Mouse (Mus musculus): Measurements from ENCODE around the gene 2610318N02Rik. TPM values are rescaled to one million over a fixed set of nuclear protein-coding genes. Genes with fewer than 3 reads are reported as not detected.

Gene 2610318N02Rik
- polyA plus RNA-seq, 2 experiments, result 15.2 to 21.5 TPM

DNA sequence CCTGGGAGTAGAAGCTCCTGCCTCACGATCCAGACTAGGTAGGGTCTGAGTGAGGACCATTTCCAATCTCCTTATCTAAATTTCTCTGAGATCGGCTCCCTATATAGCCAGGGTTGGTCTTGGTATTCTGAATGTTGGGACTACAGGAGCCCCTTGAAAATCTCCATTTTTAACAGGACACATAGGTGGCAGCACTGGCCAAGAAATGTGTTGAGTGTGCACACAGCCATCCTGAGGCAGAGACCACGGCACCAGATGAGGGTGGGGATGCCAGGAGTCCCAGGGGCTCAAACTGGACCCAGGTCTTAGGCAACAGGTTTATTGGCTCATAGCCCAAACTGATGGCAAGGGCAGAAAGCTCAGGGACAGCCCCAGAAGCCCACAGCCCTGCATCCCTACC, 36.6 kb downstream of the 2610318N02Rik start:
- DNase-seq (ENCODE audit: low read depth in 3 of 3, low spot score in 3 of 3) (no peak), ATAC-seq (ENCODE audit: insufficient read depth) (no peak)
- TF ChIP-seq EP300 (IDR thresholded peaks at IDR 0.05; ENCODE audit: low read depth) (no peak), CTCF (IDR thresholded peaks at IDR 0.05; ENCODE audit: low read depth) (no peak)
- no peaks in the 10 kb centered on the region for H3K9me3 ChIP-seq (ENCODE audit: control insufficient read depth, low read length)
- H3K27me3 ChIP-seq (ENCODE audit: control insufficient read depth, insufficient read depth, low read length), result no peaks in the 10 kb centered on the region
- H3K36me3 ChIP-seq (replicated peaks; ENCODE audit: control insufficient read depth, insufficient read depth, low read depth), result peaks cover 22% of the 10 kb centered on the region
- 73% methylated on average over 3 of the region's 3 CpGs for WGBS (ENCODE audit: insufficient replicate concordance)
- no peak overlapping the region for H3K27ac ChIP-seq
- H3K4me3 ChIP-seq (ENCODE audit: insufficient read depth in 1 of 2, low read depth in 2 of 2, low read length in 2 of 2), result no peak overlapping the region
- no peaks in the 10 kb centered on the region for H3K4me1 ChIP-seq (replicated peaks; ENCODE audit: control insufficient read depth in 2 of 2, insufficient read depth in 2 of 2, low read length in 1 of 2)
- H3K4me2 ChIP-seq (ENCODE audit: low read depth), result no peak overlapping the region
- H3K9ac ChIP-seq (replicated peaks), result no peak overlapping the region

DNA sequence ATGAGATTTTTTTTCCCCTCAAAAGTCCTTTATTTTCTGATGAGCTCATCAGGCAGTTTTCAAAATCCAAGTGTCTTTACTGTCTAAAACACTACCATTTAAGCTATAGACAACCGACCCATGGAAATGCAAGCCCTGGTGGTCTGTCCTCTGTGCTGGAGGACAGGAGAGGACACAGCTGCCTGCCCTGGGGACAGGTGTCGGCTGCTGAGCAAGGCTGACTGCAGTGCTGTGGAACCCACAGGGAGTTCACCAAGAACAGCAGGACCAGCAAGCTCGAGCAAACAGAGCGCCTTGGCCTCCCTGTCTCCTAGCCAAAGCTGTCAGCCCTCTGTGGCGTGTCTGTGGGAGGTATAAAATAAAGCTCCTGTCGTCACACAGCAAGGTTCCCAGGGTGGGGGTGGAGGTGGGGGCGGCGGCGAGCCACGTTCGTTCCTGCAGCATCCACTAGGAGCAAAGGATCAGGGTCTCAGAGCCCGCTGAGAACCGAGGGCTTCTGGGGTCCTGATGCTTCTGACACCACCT, 38.2 kb downstream of the 2610318N02Rik start:
- Histone ChIP-seq H3K36me3 (replicated peaks; ENCODE audit: control insufficient read depth, insufficient read depth, low read depth) (peaks cover 22% of the 10 kb centered on the region), H3K9me3 (ENCODE audit: control insufficient read depth, low read length) (no peaks in the 10 kb centered on the region), H3K9ac (replicated peaks) (no peak overlapping the region), H3K27me3 (ENCODE audit: control insufficient read depth, insufficient read depth, low read length) (no peaks in the 10 kb centered on the region), H3K27ac (no peak overlapping the region), H3K4me2 (ENCODE audit: low read depth) (no peak overlapping the region), H3K4me3 (ENCODE audit: insufficient read depth in 1 of 2, low read depth in 2 of 2, low read length in 2 of 2) (no peak overlapping the region), H3K4me1 (replicated peaks; ENCODE audit: control insufficient read depth in 2 of 2, insufficient read depth in 2 of 2, low read length in 1 of 2) (no peaks in the 10 kb centered on the region)
- 85% methylated on average over 13 of the region's 13 CpGs for WGBS (ENCODE audit: insufficient replicate concordance)
- TF ChIP-seq EP300 (IDR thresholded peaks at IDR 0.05; ENCODE audit: low read depth) (no peak), CTCF (IDR thresholded peaks at IDR 0.05; ENCODE audit: low read depth) (no peak)
- no peak for DNase-seq (ENCODE audit: low read depth in 3 of 3, low spot score in 3 of 3)
- ATAC-seq (ENCODE audit: insufficient read depth), result no peak

DNA sequence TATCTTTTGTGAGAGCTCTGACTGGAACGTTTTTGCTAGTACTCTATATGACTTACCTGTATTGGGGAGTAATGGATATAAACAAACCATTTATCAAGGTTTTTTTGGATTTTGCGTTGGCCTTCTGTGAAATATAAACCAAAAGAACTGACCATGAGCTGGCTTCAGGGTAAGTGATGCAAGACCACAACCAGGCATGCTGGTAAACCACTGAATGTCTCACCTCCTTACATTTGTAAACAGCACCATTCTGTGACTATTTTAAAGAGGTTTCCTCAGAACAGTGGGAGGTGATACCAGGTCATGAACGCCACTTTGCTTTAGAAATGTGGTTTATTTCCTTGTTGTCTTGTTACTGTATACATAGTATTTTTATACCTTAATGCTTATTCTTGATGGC, 38.7 kb downstream of the 2610318N02Rik start:
- TF ChIP-seq CTCF (IDR thresholded peaks at IDR 0.05; ENCODE audit: low read depth) (no peak), EP300 (IDR thresholded peaks at IDR 0.05; ENCODE audit: low read depth) (no peak)
- H3K9me3 ChIP-seq (ENCODE audit: control insufficient read depth, low read length), result no peaks in the 10 kb centered on the region
- peaks cover 22% of the 10 kb centered on the region for H3K36me3 ChIP-seq (replicated peaks; ENCODE audit: control insufficient read depth, insufficient read depth, low read depth)
- H3K27ac ChIP-seq, result no peak overlapping the region
- no peaks in the 10 kb centered on the region for H3K27me3 ChIP-seq (ENCODE audit: control insufficient read depth, insufficient read depth, low read length)
- H3K9ac ChIP-seq (replicated peaks), result no peak overlapping the region
- no peak overlapping the region for H3K4me2 ChIP-seq (ENCODE audit: low read depth)
- no peak for ATAC-seq (ENCODE audit: insufficient read depth)
- DNase-seq (ENCODE audit: low read depth in 3 of 3, low spot score in 3 of 3), result no peak
- H3K4me1 ChIP-seq (replicated peaks; ENCODE audit: control insufficient read depth in 2 of 2, insufficient read depth in 2 of 2, low read length in 1 of 2), result no peaks in the 10 kb centered on the region
- WGBS (ENCODE audit: insufficient replicate concordance), result 79% methylated on average over 3 of the region's 3 CpGs
- H3K4me3 ChIP-seq (ENCODE audit: insufficient read depth in 1 of 2, low read depth in 2 of 2, low read length in 2 of 2), result no peak overlapping the region

DNA sequence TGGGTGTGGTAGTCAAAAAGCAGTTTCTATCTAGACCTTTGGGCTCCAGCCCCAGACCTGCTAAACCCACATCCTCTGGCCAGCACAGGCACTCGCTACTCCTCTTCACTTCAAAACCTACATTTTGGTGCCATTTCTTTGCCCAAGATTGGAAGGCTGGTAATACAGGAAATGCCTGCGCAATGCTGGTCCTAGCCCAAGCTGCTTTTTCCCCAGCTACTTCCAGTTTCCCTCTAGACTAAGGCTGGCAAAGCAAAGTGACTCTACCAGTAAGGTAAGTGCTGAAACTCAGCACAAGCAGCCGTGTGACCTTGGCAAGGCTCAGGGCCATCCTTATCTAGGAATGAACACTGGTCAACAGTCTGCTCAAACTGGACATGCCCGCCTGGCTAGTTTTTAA, 39.3 kb downstream of the 2610318N02Rik start:
- WGBS (ENCODE audit: insufficient replicate concordance), result 78% methylated on average over 4 of the region's 4 CpGs
- Histone ChIP-seq H3K9ac (replicated peaks) (no peak overlapping the region), H3K9me3 (ENCODE audit: control insufficient read depth, low read length) (no peaks in the 10 kb centered on the region), H3K4me2 (ENCODE audit: low read depth) (no peak overlapping the region), H3K4me1 (replicated peaks; ENCODE audit: control insufficient read depth in 2 of 2, insufficient read depth in 2 of 2, low read length in 1 of 2) (no peaks in the 10 kb centered on the region), H3K36me3 (replicated peaks; ENCODE audit: control insufficient read depth, insufficient read depth, low read depth) (peaks cover 22% of the 10 kb centered on the region), H3K27ac (no peak overlapping the region), H3K4me3 (ENCODE audit: insufficient read depth in 1 of 2, low read depth in 2 of 2, low read length in 2 of 2) (no peak overlapping the region), H3K27me3 (ENCODE audit: control insufficient read depth, insufficient read depth, low read length) (no peaks in the 10 kb centered on the region)
- ATAC-seq (ENCODE audit: insufficient read depth) (no peak), DNase-seq (ENCODE audit: low read depth in 3 of 3, low spot score in 3 of 3) (no peak)
- TF ChIP-seq CTCF (IDR thresholded peaks at IDR 0.05; ENCODE audit: low read depth), result no peak
- no peak for TF ChIP-seq EP300 (IDR thresholded peaks at IDR 0.05; ENCODE audit: low read depth)

GRCm38 (mm10) chr16:17082121-17082792, 42.7 kb downstream of the 2610318N02Rik start:
- Histone ChIP-seq H3K9ac (replicated peaks) (no peak overlapping the region), H3K36me3 (replicated peaks; ENCODE audit: control insufficient read depth, insufficient read depth, low read depth) (peaks cover 7% of the 10 kb centered on the region), H3K4me1 (replicated peaks; ENCODE audit: control insufficient read depth in 2 of 2, insufficient read depth in 2 of 2, low read length in 1 of 2) (0 out of 4 replicates have a peak, but pooled peaks cover 0 to 1% of the 10 kb centered on the region in 2 experiments), H3K4me3 (ENCODE audit: insufficient read depth in 1 of 2, low read depth in 2 of 2, low read length in 2 of 2) (no peak overlapping the region), H3K9me3 (ENCODE audit: control insufficient read depth, low read length) (no peaks in the 10 kb centered on the region), H3K27ac (no peak overlapping the region), H3K4me2 (ENCODE audit: low read depth) (no peak overlapping the region), H3K27me3 (ENCODE audit: control insufficient read depth, insufficient read depth, low read length) (no peaks in the 10 kb centered on the region)
- no peak for DNase-seq (ENCODE audit: low read depth in 3 of 3, low spot score in 3 of 3)
- no peak for ATAC-seq (ENCODE audit: insufficient read depth)
- TF ChIP-seq EP300 (IDR thresholded peaks at IDR 0.05; ENCODE audit: low read depth), result no peak
- TF ChIP-seq CTCF (IDR thresholded peaks at IDR 0.05; ENCODE audit: low read depth), result no peak
- WGBS (ENCODE audit: insufficient replicate concordance), result 81% methylated on average over 6 of the region's 6 CpGs

All from liver, embryonic 14.5 days (tissue).